Mouse (Mus musculus): Measurements from ENCODE around the gene Ifi213. TPM values are rescaled to one million over a fixed set of nuclear protein-coding genes. Genes with fewer than 3 reads are reported as not detected.
"Not testable (repeated sequence)": the region's sequence is repeated elsewhere in the genome, so short reads cannot be mapped to it uniquely, and the experiment has no call there.

Gene Ifi213
- 0.19 and 0.32 TPM in 2 replicates for polyA plus RNA-seq (2012; rRNA removed)

DNA sequence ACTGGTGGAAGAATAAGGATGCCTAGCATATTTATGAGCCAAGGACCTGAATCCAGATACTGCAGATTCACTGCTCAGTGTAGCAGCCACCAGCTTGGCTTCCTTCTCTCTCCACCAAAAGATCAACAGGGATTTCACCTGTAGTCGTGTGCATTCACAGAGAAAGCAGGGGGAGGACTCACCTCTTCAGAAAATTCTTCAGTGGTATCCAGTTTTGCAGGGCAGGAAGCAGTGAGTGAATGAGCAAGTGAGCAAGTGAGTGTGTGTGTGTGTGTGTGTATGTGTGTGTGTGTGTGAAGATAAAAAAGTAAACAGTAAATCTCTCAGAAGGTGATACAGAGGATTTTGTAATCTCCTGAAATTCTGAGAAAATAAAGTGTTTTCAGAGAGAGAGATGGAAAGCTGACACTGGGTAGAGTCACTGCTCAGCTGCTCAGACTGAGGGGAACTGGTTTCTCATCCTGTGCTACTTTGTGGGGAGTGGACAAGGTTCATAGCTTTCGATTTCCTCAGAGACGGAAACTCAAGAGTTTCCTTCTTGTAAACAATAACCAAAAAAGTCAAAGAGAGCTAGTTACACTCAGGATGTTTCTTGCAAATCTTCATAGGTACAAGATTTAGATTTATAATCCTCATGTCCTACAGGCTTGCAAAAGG is at the start of gene Ifi213:
Gene Ifi213, minus strand, starts transcription at position 437 of the 657 bp plus-strand sequence.
- not testable (repeated sequence) for DNase-seq (ENCODE audit: extremely low spot score in 1 of 2, low spot score in 1 of 2)

DNA sequence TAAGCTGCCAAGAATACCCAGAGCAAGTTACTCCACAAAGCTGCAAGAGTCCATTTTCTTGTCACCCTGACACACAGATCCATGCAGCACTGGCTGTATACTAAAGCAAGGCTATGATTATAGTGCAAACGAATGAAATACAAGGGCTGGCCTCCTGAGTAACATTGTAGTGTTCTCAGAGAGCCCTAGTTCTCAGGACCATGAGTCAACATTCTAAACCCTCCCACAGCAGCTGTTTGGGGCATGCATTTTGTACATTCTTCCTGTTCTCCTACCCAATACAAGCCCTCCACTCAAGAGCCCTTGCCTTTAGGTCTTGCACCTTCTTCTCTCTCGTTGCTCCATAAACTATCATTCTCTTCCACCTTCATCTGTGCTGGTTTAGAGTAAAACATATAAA is 46.3 kb upstream of the Ifi213 start:
- no peak for DNase-seq (ENCODE audit: extremely low spot score in 1 of 2, low spot score in 1 of 2)

DNA sequence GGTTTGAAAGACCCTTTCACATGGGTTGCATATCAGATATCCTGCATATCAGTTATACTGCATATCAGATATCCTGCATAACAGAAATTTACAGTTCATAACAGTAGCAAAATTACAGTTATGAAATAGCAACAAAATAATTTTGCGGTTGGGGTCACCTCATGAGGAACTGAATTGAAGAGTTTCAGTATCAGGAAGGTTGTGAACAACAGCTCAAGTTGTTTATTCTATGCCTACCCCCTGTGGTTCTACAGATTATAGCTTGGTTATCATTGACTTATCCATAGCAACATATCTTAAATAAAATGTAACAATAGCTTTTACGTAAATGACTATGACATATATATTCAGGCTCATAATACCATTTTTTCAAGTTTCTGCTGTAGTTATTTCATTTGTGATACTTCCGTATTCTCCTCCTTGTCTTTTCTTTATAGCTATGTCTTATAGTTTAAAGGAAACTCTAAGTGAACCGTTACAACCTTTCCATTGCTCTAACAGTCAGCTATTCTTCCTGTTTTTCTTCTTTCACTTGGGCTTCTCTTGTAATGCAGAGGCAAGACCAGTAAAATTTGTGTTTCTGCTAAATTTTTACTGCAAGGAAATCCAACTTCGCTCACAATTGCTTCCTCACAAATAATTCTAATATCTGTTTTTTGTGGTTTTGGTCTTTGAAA is 35.0 kb upstream of the Ifi213 start:
- DNase-seq (ENCODE audit: extremely low spot score in 1 of 2, low spot score in 1 of 2), result no peak

DNA sequence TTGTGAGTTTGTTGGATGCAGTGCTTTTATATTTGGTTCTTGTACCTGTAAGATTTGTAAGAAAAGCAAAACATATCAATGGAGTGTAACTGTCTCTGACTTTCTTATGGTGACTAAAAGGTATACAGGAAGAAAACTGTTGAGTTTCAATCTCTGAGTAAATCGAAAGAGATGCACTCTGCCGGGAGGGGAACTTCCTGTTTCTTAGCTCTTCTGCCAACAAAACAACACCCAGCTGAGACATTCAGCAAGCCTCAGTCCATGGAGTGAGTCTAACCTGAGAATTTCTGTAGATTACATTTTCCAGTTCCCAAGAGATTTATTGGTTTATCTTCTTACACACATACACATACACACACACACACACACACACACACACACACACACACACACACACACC is 31.5 kb upstream of the Ifi213 start, which contains the start of gene Ifi209:
Gene Ifi209, plus strand, starts transcription at position 296 of the 400 bp plus-strand sequence.
- DNase-seq (ENCODE audit: extremely low spot score in 1 of 2, low spot score in 1 of 2), result not testable (repeated sequence)

DNA sequence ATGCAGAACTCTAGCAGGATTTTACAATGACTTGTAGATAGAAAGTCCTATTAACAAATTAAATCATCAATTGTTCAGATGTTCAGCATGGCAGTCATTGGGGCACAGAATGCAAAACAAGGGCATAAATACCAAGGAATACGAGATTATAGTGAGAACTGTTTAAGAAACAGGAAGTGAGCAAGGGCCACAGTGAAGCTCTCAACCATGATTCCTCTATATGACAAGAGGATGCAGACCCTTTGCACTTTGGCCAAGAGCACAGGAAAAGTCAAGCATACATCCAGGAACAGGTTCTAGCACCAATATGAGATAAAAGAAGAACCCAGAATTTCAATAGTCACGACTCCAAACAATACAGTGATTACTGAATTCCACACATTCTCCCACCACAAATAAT is 27.6 kb upstream of the Ifi213 start:
- DNase-seq (ENCODE audit: extremely low spot score in 1 of 2, low spot score in 1 of 2), result no peak

DNA sequence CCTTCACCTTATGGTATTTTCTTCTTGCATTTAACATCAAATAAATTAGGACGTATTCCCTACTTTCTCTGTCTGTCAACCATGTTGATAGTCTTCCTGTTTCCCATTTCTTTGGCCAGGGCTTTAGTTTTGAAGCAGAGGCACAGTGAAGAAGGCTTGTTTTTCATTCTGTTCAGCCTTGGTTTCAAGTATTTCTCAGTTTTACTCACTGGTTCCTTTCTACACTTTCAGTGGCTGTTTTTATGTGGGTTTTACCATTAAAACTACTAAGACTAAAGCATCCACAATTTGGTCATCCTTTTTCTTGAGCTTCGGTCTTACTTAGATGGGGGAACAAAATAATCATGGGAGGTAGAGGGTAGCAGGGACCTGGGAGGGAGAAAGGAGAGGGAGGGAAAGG is 25.0 kb upstream of the Ifi213 start:
- no peak for DNase-seq (ENCODE audit: extremely low spot score in 1 of 2, low spot score in 1 of 2)

DNA sequence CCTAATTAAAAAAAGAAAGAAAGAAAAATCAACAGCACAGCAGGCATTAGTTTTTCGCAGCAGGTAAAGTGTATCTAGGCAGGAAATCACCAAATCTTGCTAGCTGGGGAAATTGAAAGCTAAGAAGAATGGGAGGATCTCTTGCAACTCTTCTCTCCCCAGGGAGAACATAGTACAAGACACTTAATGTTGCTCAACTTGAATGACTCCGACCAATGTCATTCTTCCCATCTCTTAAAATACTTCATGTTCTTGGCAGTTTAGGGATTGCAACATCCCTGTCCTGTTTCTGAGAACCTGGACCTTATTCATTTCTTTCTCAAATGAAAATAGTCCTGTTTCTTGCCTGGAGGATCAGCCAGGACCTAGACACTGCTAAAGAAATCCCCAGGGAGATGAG is 23.1 kb upstream of the Ifi213 start:
- not testable (repeated sequence) for DNase-seq (ENCODE audit: extremely low spot score in 1 of 2, low spot score in 1 of 2)

DNA sequence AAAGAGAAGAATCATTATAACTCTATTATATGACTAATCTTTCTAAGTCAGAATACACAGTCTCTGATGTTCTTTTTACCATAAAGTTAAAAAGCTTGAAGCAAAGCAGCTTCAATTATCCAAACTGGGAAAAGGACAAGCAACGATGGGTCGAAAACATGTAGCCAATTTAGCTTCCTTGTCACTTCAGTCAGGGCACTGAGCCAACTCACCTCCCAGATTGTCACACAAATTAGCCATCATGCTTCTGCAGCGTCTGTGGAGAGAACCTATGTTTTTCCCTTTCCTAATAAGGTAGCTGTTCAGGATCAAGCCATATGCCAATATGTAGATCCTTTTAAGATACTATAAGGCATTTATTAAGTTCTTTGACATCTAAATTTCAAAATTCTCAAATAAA is 11.2 kb upstream of the Ifi213 start:
- DNase-seq (ENCODE audit: extremely low spot score in 1 of 2, low spot score in 1 of 2), result not testable (repeated sequence)

DNA sequence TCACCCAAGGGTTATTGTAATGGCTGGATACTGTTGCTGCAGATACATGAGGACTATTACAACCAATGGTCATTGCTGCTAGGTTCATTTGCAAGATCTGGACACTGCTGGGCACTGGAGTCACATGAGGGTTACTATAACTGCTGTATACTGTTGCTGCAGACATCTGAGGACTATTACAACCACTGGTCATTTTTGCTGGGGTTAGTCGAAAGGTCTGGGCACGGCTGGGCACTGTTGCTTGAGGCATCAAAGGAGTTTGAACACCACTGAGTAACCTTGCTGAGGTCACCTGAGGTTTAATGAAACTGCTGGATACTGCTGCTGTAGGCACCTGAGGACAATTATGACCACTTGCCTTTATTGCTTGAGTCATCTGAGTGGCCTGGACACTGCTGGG is 9.4 kb downstream of the Ifi213 start:
- not testable (repeated sequence) for DNase-seq (ENCODE audit: extremely low spot score in 1 of 2, low spot score in 1 of 2)

DNA sequence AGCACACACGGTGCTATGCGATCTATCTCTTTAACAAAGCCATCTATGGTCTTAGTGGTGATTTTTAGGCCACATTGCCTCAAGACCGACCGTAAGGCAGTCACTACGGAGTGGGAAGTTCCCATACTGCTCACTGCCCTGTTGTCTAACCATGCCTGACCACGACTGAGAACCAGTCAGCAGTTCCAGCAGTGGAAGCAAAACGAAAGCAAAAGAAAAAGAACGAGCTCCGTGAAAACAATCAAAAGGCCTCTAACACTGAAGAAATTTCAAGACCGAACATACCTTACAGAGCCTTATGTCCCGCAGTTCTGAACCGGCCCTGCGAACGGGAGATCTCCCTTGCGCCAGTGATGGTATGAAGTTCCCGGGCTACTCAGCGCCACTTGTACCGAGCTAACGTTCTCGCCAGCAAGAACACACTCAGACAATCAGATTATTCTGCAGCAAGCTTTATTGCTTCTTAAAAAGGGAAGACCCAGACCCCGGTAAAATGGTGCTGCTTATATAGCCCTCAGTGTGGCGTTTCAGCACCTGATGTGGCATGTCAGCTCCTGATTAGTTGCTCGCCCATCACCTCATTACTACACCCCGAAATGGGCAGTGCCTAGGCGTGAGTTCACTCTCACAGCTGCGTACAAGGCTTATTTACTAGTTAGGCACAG is 19.0 kb downstream of the Ifi213 start:
- DNase-seq (ENCODE audit: extremely low spot score in 1 of 2, low spot score in 1 of 2), result no peak

DNA sequence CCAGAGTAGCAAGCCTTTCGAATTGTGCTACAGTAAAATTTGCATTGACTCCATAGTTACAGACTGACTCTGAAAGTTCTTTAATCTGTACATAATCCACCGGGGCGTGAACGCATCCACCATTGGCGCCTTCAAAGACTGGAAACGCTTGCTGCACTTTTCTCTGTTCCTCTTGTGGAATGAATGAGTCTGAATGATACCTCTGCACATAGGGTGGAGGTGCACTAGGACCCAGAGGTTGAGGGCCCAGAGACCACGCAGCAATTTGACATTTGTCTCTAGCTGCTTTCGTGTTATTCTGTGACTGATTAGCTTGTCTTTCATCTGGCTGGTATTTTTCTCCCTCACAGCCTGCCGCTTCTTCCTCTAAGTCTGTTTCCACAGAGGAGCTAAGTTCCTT is 20.0 kb downstream of the Ifi213 start:
- no peak for DNase-seq (ENCODE audit: extremely low spot score in 1 of 2, low spot score in 1 of 2)

DNA sequence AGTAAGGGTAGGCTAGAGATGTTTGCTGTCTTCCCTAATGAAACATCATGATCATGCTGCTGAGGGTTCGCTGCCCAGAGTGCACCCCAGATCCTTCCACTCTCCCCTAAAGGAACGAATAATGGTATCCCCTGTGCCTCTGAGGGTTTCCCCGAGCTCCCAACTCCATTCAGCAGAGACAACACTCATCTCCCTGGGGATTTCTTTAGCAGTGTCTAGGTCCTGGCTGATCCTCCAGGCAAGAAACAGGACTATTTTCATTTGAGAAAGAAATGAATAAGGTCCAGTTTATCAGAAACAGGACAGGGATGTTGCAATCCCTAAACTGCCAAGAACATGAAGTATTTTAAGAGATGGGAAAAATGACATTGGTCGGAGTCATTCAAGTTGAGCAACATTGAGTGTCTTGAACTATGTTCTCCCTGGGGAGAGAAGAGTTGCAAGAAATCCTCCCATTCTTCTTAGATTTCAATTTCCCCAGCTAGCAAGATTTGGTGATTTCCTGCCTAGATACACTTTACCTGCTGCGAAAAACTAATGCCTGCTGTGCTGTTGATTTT is 48.5 kb downstream of the Ifi213 start:
- DNase-seq (ENCODE audit: extremely low spot score in 1 of 2, low spot score in 1 of 2), result not testable (repeated sequence)

DNA sequence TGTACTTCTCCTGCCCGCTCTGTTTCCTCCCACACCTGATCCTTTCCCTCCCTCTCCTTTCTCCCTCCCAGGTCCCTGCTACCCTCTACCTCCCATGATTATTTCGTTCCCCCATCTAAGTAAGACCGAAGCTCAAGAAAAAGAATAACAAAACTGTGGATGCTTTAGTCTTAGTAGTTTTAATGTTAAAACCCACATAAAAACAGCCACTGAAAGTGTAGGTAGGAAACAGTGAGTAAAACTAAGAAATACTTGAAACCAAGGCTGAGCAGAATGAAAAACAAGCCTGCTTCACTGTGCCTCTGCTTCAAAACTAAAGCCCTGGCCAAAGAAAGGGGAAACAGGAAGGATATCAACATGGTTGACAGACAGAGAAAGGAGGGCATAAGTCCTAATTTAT is 50.3 kb downstream of the Ifi213 start:
- DNase-seq (ENCODE audit: extremely low spot score in 1 of 2, low spot score in 1 of 2), result not testable (repeated sequence)

DNA sequence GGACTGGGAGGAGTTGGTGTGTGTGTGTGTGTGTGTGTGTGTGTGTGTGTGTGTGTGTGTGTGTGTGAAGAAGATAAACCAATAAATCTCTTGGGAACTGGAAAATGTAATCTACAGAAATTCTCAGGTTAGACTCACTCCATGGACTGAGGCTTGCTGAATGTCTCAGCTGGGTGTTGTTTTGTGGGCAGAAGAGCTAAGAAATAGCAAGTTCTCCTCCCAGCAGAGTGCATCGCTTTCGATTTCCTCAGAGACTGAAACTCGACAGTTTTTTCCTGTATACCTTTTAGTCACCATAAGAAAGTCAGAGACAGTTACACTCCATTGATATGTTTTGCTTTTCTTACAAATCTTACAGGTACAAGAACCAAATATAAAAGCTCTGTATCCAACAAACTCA is 63.3 kb downstream of the Ifi213 start, which contains the start of gene Ifi214:
Gene Ifi214, minus strand, starts transcription at position 167 of the 400 bp plus-strand sequence.
- DNase-seq (ENCODE audit: extremely low spot score in 1 of 2, low spot score in 1 of 2), result not testable (repeated sequence)

DNA sequence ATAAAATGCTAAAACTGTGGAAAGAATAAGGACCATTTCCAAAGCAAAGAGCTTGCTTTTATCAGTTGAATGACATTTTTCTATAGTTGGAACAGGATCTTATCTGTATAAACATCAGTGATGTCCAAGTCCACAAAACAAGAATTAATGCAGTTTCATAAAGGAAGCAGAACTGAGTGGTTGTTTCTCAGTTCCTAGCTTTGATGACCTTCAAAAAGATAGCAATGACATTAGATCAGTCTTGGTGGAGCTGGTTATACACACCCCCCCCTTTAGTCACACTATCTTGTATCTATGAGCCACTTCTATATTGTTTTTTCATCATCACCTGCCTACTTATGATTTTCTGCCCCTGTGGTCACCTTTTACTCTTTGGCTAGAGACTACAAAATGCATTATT is 77.6 kb downstream of the Ifi213 start:
- no peak for DNase-seq (ENCODE audit: extremely low spot score in 1 of 2, low spot score in 1 of 2)

Other genes with a start within 250 kb of the Ifi213 start
- 2.3 and 3.4 TPM in 2 replicates for gene Aim2, start 248.4 kb downstream of the Ifi213 start, polyA plus RNA-seq (2012; rRNA removed)
- 360 and 371 TPM in 2 replicates for gene Cadm3, start 231.6 kb downstream of the Ifi213 start, polyA plus RNA-seq (2012; rRNA removed)
- gene Ifi206, start 108.2 kb downstream of the Ifi213 start, polyA plus RNA-seq (2012; rRNA removed), result 0.12 and 0.13 TPM in 2 replicates
- 0.06 TPM in 1 of 2 replicates, not detected in the other for gene Ifi214, start 63.3 kb downstream of the Ifi213 start, polyA plus RNA-seq (2012; rRNA removed)
- 0.16 and 0.23 TPM in 2 replicates for gene Ifi209, start 31.6 kb upstream of the Ifi213 start, polyA plus RNA-seq (2012; rRNA removed)
- gene Ifi208, start 74.4 kb upstream of the Ifi213 start, polyA plus RNA-seq (2012; rRNA removed), result 0.02 TPM in 1 of 2 replicates, not detected in the other
- 0.34 and 0.38 TPM in 2 replicates for gene Ifi207, start 142.5 kb upstream of the Ifi213 start, polyA plus RNA-seq (2012; rRNA removed)
- 0.13 and 0.54 TPM in 2 replicates for gene Ifi204, start 167.7 kb upstream of the Ifi213 start, polyA plus RNA-seq (2012; rRNA removed)